Mouse (Mus musculus): ENCODE measurements around the gene Polr1a.

The Polr1a gene

GRCm38 (mm10) chr6:71999917-72000512 lies 91.2 kb downstream of the Polr1a start:
- DNase-seq (ENCODE audit: low read depth), result no peak

- no peak for DNase-seq (ENCODE audit: low read depth)
These were observed 92.4 kb downstream of the Polr1a start for GRCm38 (mm10) chr6:72001220-72001777.

- DNase-seq (ENCODE audit: low read depth), result peak; percentile 49
These were observed 98.8 kb downstream of the Polr1a start for GRCm38 (mm10) chr6:72007411-72008212.

GRCm38 (mm10) chr6:72008213-72008655 lies 99.4 kb downstream of the Polr1a start:
- peak; percentile 70 for DNase-seq (ENCODE audit: low read depth)

- no peak for DNase-seq (ENCODE audit: low read depth)
These were observed 100.6 kb downstream of the Polr1a start for GRCm38 (mm10) chr6:72009454-72009853.

GRCm38 (mm10) chr6:72014033-72014432 lies 105.2 kb downstream of the Polr1a start:
- DNase-seq (ENCODE audit: low read depth), result no peak

- DNase-seq (ENCODE audit: low read depth), result no peak
These were observed 109.2 kb downstream of the Polr1a start for GRCm38 (mm10) chr6:72018052-72018451.

- DNase-seq (ENCODE audit: low read depth), result no peak
These were observed 116.6 kb downstream of the Polr1a start for GRCm38 (mm10) chr6:72025497-72025896.

- no peak for DNase-seq (ENCODE audit: low read depth)
These were observed 119.2 kb downstream of the Polr1a start for GRCm38 (mm10) chr6:72028079-72028478.

GRCm38 (mm10) chr6:72029674-72030073 lies 120.8 kb downstream of the Polr1a start:
- no peak for DNase-seq (ENCODE audit: low read depth)
